Mouse (Mus musculus): ENCODE results near the gene Mrgprh. TPM values are rescaled to one million over a fixed set of nuclear protein-coding genes. Genes with fewer than 3 reads are reported as not detected.

Mrgprh gene
- not detected in 2 replicates for polyA plus RNA-seq (2015; fragmentation: Nextera tagmentation; extraction: Ambion mirVana)

DNA sequence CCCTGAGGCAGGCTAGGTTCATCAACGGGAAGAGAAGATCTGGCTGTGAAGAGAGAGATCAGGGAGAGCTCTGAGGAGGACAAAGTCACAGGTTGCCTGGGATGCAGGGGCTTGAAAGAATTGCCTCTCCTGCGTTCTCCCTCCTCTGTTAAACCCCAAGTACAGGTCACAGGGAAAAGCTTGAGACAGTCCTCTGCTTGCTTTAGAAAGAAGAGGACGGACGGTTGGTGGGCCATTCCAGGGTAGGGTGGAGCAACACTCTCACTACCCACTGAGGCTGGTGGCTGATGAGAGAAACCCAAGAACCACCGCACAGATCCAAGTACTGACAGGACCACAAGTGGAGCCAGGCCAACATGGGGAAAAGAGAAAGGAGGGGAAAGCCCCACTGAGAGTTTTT lies at the start of gene Mrgprh:
Mrgprh (plus strand) TSS at position 301 of the 400 bp plus-strand sequence.

DNA sequence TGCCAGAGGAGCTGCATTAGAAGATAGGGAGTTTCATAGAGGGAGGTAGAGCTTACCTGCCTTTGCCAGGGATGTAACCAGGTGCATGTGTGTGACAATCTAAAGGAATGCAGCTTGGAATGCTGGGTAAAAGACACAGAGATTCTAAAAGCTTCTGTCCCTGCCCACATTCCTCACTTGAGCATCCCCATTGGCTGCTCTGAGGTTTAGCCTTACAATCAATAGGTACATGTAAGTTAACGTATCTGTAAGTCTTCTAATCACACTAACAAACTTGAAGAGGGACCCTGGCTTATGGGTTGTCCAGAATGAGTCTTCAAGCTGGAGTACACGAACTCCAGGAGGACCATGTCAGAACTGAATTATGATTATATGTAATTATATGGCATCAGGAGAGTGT lies 7.8 kb upstream of the Mrgprh start, which contains the start of gene Mas1:
Mas1 (minus strand) TSS at position 101 of the 400 bp plus-strand sequence.

DNA sequence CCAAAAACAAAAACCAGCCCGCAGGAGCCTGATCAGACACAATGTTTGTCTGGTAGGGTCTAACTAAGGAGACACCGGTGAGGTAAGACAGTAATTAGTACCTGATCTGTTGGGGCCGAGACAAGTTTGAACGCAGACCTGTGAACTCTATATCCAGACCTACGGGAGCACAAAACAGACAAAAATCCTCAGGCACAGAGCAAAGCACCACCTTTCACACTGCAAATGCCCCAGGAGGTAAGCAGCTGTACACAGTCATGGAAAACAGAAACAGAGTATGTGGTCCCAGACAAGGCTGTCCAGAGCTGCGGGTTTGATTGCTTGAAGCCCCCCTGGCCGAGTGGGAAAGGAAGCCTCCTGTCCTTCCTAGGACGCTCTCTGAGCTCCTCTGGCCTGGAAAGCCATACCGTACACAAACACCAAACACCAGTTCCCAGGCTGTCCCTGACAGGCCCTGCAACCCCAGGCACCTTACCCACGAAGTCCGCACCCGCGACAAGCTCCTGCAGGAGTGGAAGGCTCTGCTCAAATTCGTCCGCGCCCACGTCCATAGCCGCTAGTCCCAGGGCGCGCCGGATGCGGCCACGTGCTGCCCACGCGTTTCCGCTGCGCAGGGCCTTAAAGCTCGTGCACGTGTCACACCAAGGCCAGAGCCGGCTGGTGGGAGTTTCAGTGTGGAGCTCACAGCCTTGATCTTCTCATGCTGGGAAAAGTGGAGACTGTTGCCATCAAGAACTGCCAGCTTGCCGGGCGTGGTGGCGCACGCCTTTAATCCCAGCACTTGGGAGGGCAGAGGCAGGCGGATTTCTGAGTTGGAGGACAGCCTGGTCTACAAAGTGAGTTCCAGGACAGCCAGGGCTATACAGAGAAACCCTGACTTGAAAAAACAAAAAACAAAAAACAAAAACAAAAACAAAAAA lies 33.8 kb downstream of the Mrgprh start, which contains the start of gene Pnldc1:
Pnldc1 (minus strand) TSS at position 870 of the 920 bp plus-strand sequence.

DNA sequence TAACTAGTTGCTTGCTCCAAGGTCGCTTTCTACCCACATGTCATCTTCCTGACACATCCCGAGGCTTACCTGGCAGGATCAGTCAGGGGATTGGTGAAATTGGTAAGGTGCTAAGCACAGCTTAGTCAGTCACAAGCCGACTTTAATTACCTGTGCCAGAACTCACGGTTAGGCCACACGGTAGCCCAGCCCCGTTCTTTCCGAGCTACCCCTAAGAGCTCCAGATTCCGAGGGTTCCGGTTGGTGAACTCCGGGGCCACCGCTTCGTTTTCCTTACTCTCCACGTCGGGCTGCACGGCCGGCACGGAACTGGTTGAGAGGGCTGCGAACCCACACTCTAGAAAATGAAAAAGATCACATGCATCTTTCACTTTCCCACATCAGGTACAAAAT lies 39.6 kb downstream of the Mrgprh start, which contains the start of gene Tcp1:
Tcp1 (plus strand) TSS at position 214 of the 393 bp plus-strand sequence.

DNA sequence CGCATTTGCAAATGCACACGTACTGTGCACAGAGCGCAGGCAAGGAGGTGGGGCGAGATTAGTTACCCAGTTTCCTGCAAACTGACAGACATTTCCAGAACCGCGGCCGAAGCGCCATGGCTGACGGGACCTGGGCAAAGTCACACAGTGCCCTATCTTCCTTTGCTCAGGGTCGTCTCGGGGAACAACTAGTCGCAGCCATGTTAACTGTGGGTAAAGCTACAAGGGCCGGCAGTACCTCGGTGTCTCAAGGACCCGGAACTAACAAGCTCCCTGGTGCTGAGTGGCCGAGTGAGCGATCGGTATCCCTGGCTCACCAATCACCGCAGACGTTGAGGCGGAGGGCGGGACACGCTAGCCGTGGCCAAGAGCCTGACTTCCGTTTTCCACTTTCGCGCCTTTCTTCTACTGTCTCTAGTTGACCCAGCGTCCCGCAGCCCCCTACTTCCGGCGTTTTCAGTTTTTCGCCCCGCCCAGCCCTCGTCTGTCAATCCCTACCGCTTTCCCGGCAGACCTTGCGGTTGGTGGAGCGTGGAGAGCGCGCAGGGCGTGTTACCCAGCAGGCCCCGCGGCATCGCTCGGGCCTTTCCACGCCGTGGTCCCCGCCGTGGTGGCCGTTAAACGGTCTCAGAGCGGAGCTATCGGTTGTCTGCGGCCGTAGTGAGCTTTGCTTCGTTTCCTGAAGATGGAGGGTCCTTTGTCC lies 40.2 kb downstream of the Mrgprh start, which contains the start of gene Mrpl18:
Mrpl18 (minus strand) TSS at position 465 of the 703 bp plus-strand sequence.

Other genes with a start within 250 kb of the Mrgprh start
- gene Slc22a1, start 200.2 kb upstream of the Mrgprh start, polyA plus RNA-seq (2015; fragmentation: Nextera tagmentation; extraction: Ambion mirVana) = not detected in 2 replicates
- 5.8 and 7.4 TPM in 2 replicates for gene Igf2r, start 106.4 kb upstream of the Mrgprh start, polyA plus RNA-seq (2015; fragmentation: Nextera tagmentation; extraction: Ambion mirVana)
- gene Mas1, start 7.9 kb upstream of the Mrgprh start, polyA plus RNA-seq (2015; fragmentation: Nextera tagmentation; extraction: Ambion mirVana) = 0.13 and 0.29 TPM in 2 replicates
- 1.1 and 1.3 TPM in 2 replicates for gene Pnldc1, start 34.2 kb downstream of the Mrgprh start, polyA plus RNA-seq (2015; fragmentation: Nextera tagmentation; extraction: Ambion mirVana)
- 242 and 248 TPM in 2 replicates for gene Tcp1, start 39.7 kb downstream of the Mrgprh start, polyA plus RNA-seq (2015; fragmentation: Nextera tagmentation; extraction: Ambion mirVana)
- gene Mrpl18, start 40.3 kb downstream of the Mrgprh start, polyA plus RNA-seq (2015; fragmentation: Nextera tagmentation; extraction: Ambion mirVana) = 142 and 164 TPM in 2 replicates
- gene Acat3, start 64.6 kb downstream of the Mrgprh start, polyA plus RNA-seq (2015; fragmentation: Nextera tagmentation; extraction: Ambion mirVana) = 0.28 and 0.42 TPM in 2 replicates
- gene Acat2, start 84.7 kb downstream of the Mrgprh start, polyA plus RNA-seq (2015; fragmentation: Nextera tagmentation; extraction: Ambion mirVana) = 24.0 and 24.7 TPM in 2 replicates
- 95.6 and 104 TPM in 2 replicates for gene Wtap, start 118.1 kb downstream of the Mrgprh start, polyA plus RNA-seq (2015; fragmentation: Nextera tagmentation; extraction: Ambion mirVana)
- gene Sod2, start 130.8 kb downstream of the Mrgprh start, polyA plus RNA-seq (2015; fragmentation: Nextera tagmentation; extraction: Ambion mirVana) = 105 and 115 TPM in 2 replicates
- gene Gpr31b, start 176.3 kb downstream of the Mrgprh start, polyA plus RNA-seq (2015; fragmentation: Nextera tagmentation; extraction: Ambion mirVana) = not detected in 2 replicates
- not detected in 2 replicates for gene Tcp10b, start 185.1 kb downstream of the Mrgprh start, polyA plus RNA-seq (2015; fragmentation: Nextera tagmentation; extraction: Ambion mirVana)

Data from spleen, postnatal 0 days (tissue).